Mouse (Mus musculus) cerebellum, postnatal 25 days (tissue): ENCODE results near the gene Aadat.
"Not testable (repeated sequence)": the region's sequence is repeated elsewhere in the genome, so short reads cannot be mapped to it uniquely, and the experiment has no call there.

ENCODE experiments used
- DNase-seq, 2 experiments: peaks; one replicate each; pipeline ENCODE4 v3.0.0; 2021; ENCODE audit warnings: mixed read lengths in 2 of 2

Aadat gene

GRCm38 (mm10) chr8:60505653-60506521 is at the start of gene Aadat:
TSS of gene Aadat (plus strand) at chr8:60505932.
- peak; percentile 75 to 80 for DNase-seq

GRCm38 (mm10) chr8:60466686-60467335 is 38.9 kb upstream of the Aadat start:
- peak; percentile 65 to 84 for DNase-seq

- DNase-seq, result no peak
These were observed 15.6 kb upstream of the Aadat start for GRCm38 (mm10) chr8:60490147-60490546.

GRCm38 (mm10) chr8:60491871-60492270 is 13.9 kb upstream of the Aadat start:
- no peak for DNase-seq

GRCm38 (mm10) chr8:60492471-60492870 is 13.3 kb upstream of the Aadat start:
- DNase-seq, result no peak

- no peak for DNase-seq
These were observed 11.1 kb upstream of the Aadat start for GRCm38 (mm10) chr8:60494606-60495005.

- DNase-seq, result not testable (repeated sequence)
These were observed 10.7 kb upstream of the Aadat start for GRCm38 (mm10) chr8:60495046-60495445.

- DNase-seq, result no peak
These were observed 2.6 kb upstream of the Aadat start, which contains the start of gene Gm10283 for GRCm38 (mm10) chr8:60503098-60503497. TSS of gene Gm10283 (minus strand) at chr8:60503198.

- no peak for DNase-seq
These were observed 12.6 kb downstream of the Aadat start for GRCm38 (mm10) chr8:60518286-60518685.

- no peak for DNase-seq
These were observed 29.2 kb downstream of the Aadat start for GRCm38 (mm10) chr8:60534945-60535344.

- no peak for DNase-seq
These were observed 61.1 kb downstream of the Aadat start for GRCm38 (mm10) chr8:60566783-60567182.

GRCm38 (mm10) chr8:60577231-60577630 is 71.5 kb downstream of the Aadat start:
- peak; percentile 37 to 66 for DNase-seq

- no peak for DNase-seq
These were observed 77.6 kb downstream of the Aadat start for GRCm38 (mm10) chr8:60583369-60583768.

- not testable (repeated sequence) for DNase-seq
These were observed 85.8 kb downstream of the Aadat start for GRCm38 (mm10) chr8:60591352-60592105.

- peak in 1 of 2 experiments; percentile 30 for DNase-seq
These were observed 89.0 kb downstream of the Aadat start for GRCm38 (mm10) chr8:60594761-60595160.
